Comparison of ENCODE assay signal across 9 mouse cellular contexts in genomic region chr12:80060809-80061208, GRCm38 (mm10). TPM values are rescaled to one million over a fixed set of nuclear protein-coding genes. Genes with fewer than 3 reads are reported as not detected.
A peak's percentile ranks its signal among the peaks of the same experiment; 100 is the strongest.
DNase-seq lines count a peak whose midpoint lies in the region; ATAC-seq and TF ChIP-seq lines count a peak whose summit lies in the region.
"Had no signal": no experiment of that assay in that cellular context is flagged by ENCODE, and none has a peak within 500 bp of the region (broad histone marks: within the 10 kb centered on the region; RNA-seq: fewer than 3 reads in every experiment).

No protein-coding gene starts in this region.

- no peaks in the 10 kb centered on the region for H3K9me3 ChIP-seq in forebrain, embryonic 10.5 days
- no peaks in the 10 kb centered on the region for H3K9me3 ChIP-seq in forebrain, embryonic 14.5 days (replicated peaks; ENCODE audit: control insufficient read depth, low read length)
- H3K9me3 ChIP-seq in forebrain, embryonic 13.5 days (replicated peaks), result no peaks in the 10 kb centered on the region
- H3K9me3 ChIP-seq in intestine, postnatal 0 days (ENCODE audit: control insufficient read depth), result no peaks in the 10 kb centered on the region
- no peaks in the 10 kb centered on the region for H3K9me3 ChIP-seq in midbrain, embryonic 12.5 days

- no peak overlapping the region for H3K9ac ChIP-seq in forebrain, embryonic 14.5 days (ENCODE audit: low read length)
- no peak overlapping the region for H3K9ac ChIP-seq in forebrain, embryonic 13.5 days
- no peak overlapping the region for H3K9ac ChIP-seq in intestine, postnatal 0 days (ENCODE audit: low read depth, low read length)
- no peak overlapping the region for H3K9ac ChIP-seq in midbrain, embryonic 12.5 days (replicated peaks)

- H3K27ac ChIP-seq in forebrain, embryonic 10.5 days, result peak overlapping the region; percentile 96
- H3K27ac ChIP-seq in forebrain, embryonic 14.5 days (ENCODE audit: low read depth, low read length), result no peak overlapping the region; the same call in 1 of the 2 replicates
- H3K27ac ChIP-seq in forebrain, embryonic 13.5 days, result peak overlapping the region; percentile 97
- H3K27ac ChIP-seq in intestine, postnatal 0 days (ENCODE audit: low read depth, low read length), result 0 out of 2 replicates have a peak overlapping the region, but pooled peaks have one; percentile 57
- peak overlapping the region; percentile 93 for H3K27ac ChIP-seq in midbrain, embryonic 12.5 days (replicated peaks)

- H3K4me1 ChIP-seq in forebrain, embryonic 10.5 days, result peaks cover 76% of the 10 kb centered on the region
- H3K4me1 ChIP-seq in forebrain, embryonic 14.5 days (ENCODE audit: control insufficient read depth, insufficient read depth, low read length), result peaks cover 36% of the 10 kb centered on the region
- peaks cover 62% of the 10 kb centered on the region for H3K4me1 ChIP-seq in forebrain, embryonic 13.5 days
- H3K4me1 ChIP-seq in intestine, postnatal 0 days (replicated peaks; ENCODE audit: control insufficient read depth, insufficient read depth, low read length), result peaks cover 11% of the 10 kb centered on the region
- H3K4me1 ChIP-seq in midbrain, embryonic 12.5 days, result peaks cover 61% of the 10 kb centered on the region

- H3K36me3 ChIP-seq in forebrain, embryonic 10.5 days (replicated peaks), result no peaks in the 10 kb centered on the region
- H3K36me3 ChIP-seq in forebrain, embryonic 14.5 days (ENCODE audit: control insufficient read depth, insufficient read depth, low read length), result no peaks in the 10 kb centered on the region
- H3K36me3 ChIP-seq in forebrain, embryonic 13.5 days (ENCODE audit: poor library complexity, severe bottlenecking), result no peaks in the 10 kb centered on the region
- no peaks in the 10 kb centered on the region for H3K36me3 ChIP-seq in intestine, postnatal 0 days (ENCODE audit: control insufficient read depth, insufficient read depth)
- H3K36me3 ChIP-seq in midbrain, embryonic 12.5 days, result no peaks in the 10 kb centered on the region

- DNase-seq in forebrain, embryonic 10.5 days (ENCODE audit: extremely low spot score, low spot score), result no peak
- DNase-seq in forebrain, embryonic 14.5 days (ENCODE audit: low spot score), result no peak
- DNase-seq in left cerebral cortex, postnatal 36 days (ENCODE audit: low spot score in 2 of 2), result no peak
- DNase-seq in cerebellum, adult 11 months, result no peak

- WGBS in forebrain, embryonic 10.5 days, result 71% methylated on average over 1 of the region's 1 CpGs
- WGBS in forebrain, embryonic 14.5 days, result 59% methylated on average over 1 of the region's 1 CpGs
- WGBS in forebrain, embryonic 13.5 days, result 63% methylated on average over 1 of the region's 1 CpGs
- WGBS in intestine, postnatal 0 days, result 27% methylated on average over 1 of the region's 1 CpGs
- 55% methylated on average over 1 of the region's 1 CpGs for WGBS in midbrain, embryonic 12.5 days

- no peak for ATAC-seq in forebrain, embryonic 14.5 days
- ATAC-seq in forebrain, embryonic 13.5 days, result no peak
- peak; percentile 36 for ATAC-seq in intestine, postnatal 0 days
- no peak for ATAC-seq in midbrain, embryonic 12.5 days (ENCODE audit: low FRiP score, low read depth)
- ATAC-seq in erythroblast, adult 5-6 weeks (replicated peaks; ENCODE audit: low FRiP score, poor library complexity, severe bottlenecking), result no peak

- H3K4me3 ChIP-seq in forebrain, embryonic 10.5 days, result no peak overlapping the region
- no peak overlapping the region for H3K4me3 ChIP-seq in forebrain, embryonic 14.5 days (ENCODE audit: low read depth, low read length)
- H3K4me3 ChIP-seq in forebrain, embryonic 13.5 days, result no peak overlapping the region
- H3K4me3 ChIP-seq in intestine, postnatal 0 days (ENCODE audit: low read depth, low read length), result no peak overlapping the region
- H3K4me3 ChIP-seq in midbrain, embryonic 12.5 days, result no peak overlapping the region
- H3K4me3 ChIP-seq: myocyte had no signal

- TF ChIP-seq CTCF in intestine, postnatal 0 days (IDR thresholded peaks at IDR 0.05; ENCODE audit: low read depth), result no peak

- intact Hi-C loops in left cerebral cortex, postnatal 36 days (cut with DNase I), result loop anchor here (5.0 kb wide), 1 partner anchor 51 kb away; the partner anchor contains the start of gene Zfp36l1

- no peaks in the 10 kb centered on the region for H3K27me3 ChIP-seq in forebrain, embryonic 10.5 days (ENCODE audit: poor library complexity, severe bottlenecking)
- no peaks in the 10 kb centered on the region for H3K27me3 ChIP-seq in forebrain, embryonic 14.5 days (replicated peaks; ENCODE audit: control insufficient read depth, insufficient read depth, low read length)
- H3K27me3 ChIP-seq in forebrain, embryonic 13.5 days, result no peaks in the 10 kb centered on the region
- no peaks in the 10 kb centered on the region for H3K27me3 ChIP-seq in intestine, postnatal 0 days (replicated peaks; ENCODE audit: control insufficient read depth, insufficient read depth, low read length)
- no peaks in the 10 kb centered on the region for H3K27me3 ChIP-seq in midbrain, embryonic 12.5 days

- H3K4me2 ChIP-seq in forebrain, embryonic 14.5 days (ENCODE audit: low read length), result no peak overlapping the region
- H3K4me2 ChIP-seq in forebrain, embryonic 13.5 days, result no peak overlapping the region
- H3K4me2 ChIP-seq in intestine, postnatal 0 days (replicated peaks; ENCODE audit: low read depth), result no peak overlapping the region
- H3K4me2 ChIP-seq in midbrain, embryonic 12.5 days (replicated peaks), result no peak overlapping the region

RNA-seq across cellular contexts. Expression of gene Zfp36l1, which starts 52.0 kb away (rescaled TPM):
- 121 and 129 TPM in 2 replicates for polyA plus RNA-seq in forebrain, embryonic 10.5 days (2016; fragmentation: Nextera tagmentation; extraction: Ambion mirVana)
- polyA plus RNA-seq in forebrain, embryonic 14.5 days (2014; fragmentation: Nextera tagmentation; extraction: Ambion mirVana), result 39.7 and 45.5 TPM in 2 replicates
- polyA plus RNA-seq in forebrain, embryonic 13.5 days (2015; fragmentation: Nextera tagmentation; extraction: Ambion mirVana), result 52.6 and 60.2 TPM in 2 replicates
- polyA plus RNA-seq in intestine, postnatal 0 days (2015; fragmentation: Nextera tagmentation; extraction: Ambion mirVana), result 77.9 and 80.7 TPM in 2 replicates
- polyA plus RNA-seq in midbrain, embryonic 12.5 days (2016; fragmentation: Nextera tagmentation; extraction: Ambion mirVana), result 91.2 and 98.0 TPM in 2 replicates
- 10 to 100 TPM; 37.3 to 40.0 TPM for total RNA-seq in left cerebral cortex, postnatal 36 days (2021)
- total RNA-seq in erythroblast, adult 5-6 weeks (2015; ENCODE audit: low replicate concordance), result 8.8 and 12.7 TPM in 2 replicates
- total RNA-seq in erythroblast, adult 5-6 weeks (2017; ENCODE audit: low replicate concordance), result 4.0 and 4.3 TPM in 2 replicates
